Mouse (Mus musculus) bone marrow, adult 2 months (tissue): ENCODE data around the gene Dnajb6.

Experiments used
- CTCF ChIP-seq: fragments of 200-500 bp; IDR thresholded peaks from 2 replicates; pipeline ENCODE4 v1.5.1; 2011; ENCODE audit warnings: low read length, control low read depth; ENCODE audit not compliant: control insufficient read depth, insufficient read depth
- POLR2A ChIP-seq: fragments of 200-500 bp; IDR thresholded peaks from 2 replicates; pipeline ENCODE4 v1.6.1; 2011; ENCODE audit warnings: low read depth, mild to moderate bottlenecking, control low read depth, low read length, borderline replicate concordance; ENCODE audit not compliant: control insufficient read depth

- TF ChIP-seq POLR2A (no peak), CTCF (no peak)
Observed at GRCm38 (mm10) chr5:29854971-29855370, 119.5 kb downstream of the Dnajb6 start.
